Mouse (Mus musculus) limb, embryonic 12.5 days (tissue): ENCODE results near the gene Il17c. TPM values are rescaled to one million over a fixed set of nuclear protein-coding genes. Genes with fewer than 3 reads are reported as not detected.

Experiments
- ATAC-seq: fragments of 200-750 bp; cut with Nextera tagmentation; 2 replicates; pipeline ENCODE4 v1.8.0; 2017; ENCODE audit warnings: low read depth, moderate TSS enrichment; ENCODE audit not compliant: insufficient number of reproducible peaks, insufficient read depth, low FRiP score, low TSS enrichment
- H3K27ac ChIP-seq: fragments of 300-500 bp; sonication (generic); 2 replicates; pipeline ENCODE4 v1.5.1; 2016; ENCODE audit warnings: mild to moderate bottlenecking, moderate library complexity
- H3K27me3 ChIP-seq: fragments of 300-500 bp; sonication (generic); 2 replicates; pipeline ENCODE4 v1.6.1; 2016; ENCODE audit warnings: mild to moderate bottlenecking, moderate library complexity
- H3K36me3 ChIP-seq: fragments of 300-500 bp; sonication (generic); 2 replicates; pipeline ENCODE4 v1.6.1; 2016; ENCODE audit warnings: mild to moderate bottlenecking, moderate library complexity
- H3K4me1 ChIP-seq: fragments of 300-500 bp; sonication (generic); replicated peaks from 2 replicates; pipeline ENCODE4 v1.6.1; 2016
- H3K4me2 ChIP-seq: fragments of 300-500 bp; sonication (generic); 2 replicates; pipeline ENCODE4 v1.6.1; 2016; ENCODE audit warnings: mild to moderate bottlenecking, moderate library complexity
- H3K4me3 ChIP-seq: fragments of 300-500 bp; sonication (generic); replicated peaks from 2 replicates; pipeline ENCODE4 v1.5.1; 2016; ENCODE audit warnings: mild to moderate bottlenecking
- H3K9ac ChIP-seq: fragments of 300-500 bp; sonication (generic); replicated peaks from 2 replicates; pipeline ENCODE4 v1.6.1; 2016; ENCODE audit warnings: mild to moderate bottlenecking, moderate library complexity
- H3K9me3 ChIP-seq: fragments of 300-500 bp; sonication (generic); 2 replicates; pipeline ENCODE4 v1.6.1; 2016; ENCODE audit warnings: mild to moderate bottlenecking, moderate library complexity
- WGBS: fragments of 180-500 bp; shearing (Covaris S2); methylation state at CpG from one replicate; pipeline ENCODE4 v1.1.7; 2016; 5-methylcytosine and 5-hydroxymethylcytosine counted together
- polyA plus RNA-seq: library from polyadenylated mRNA; unstranded; fragments of >200 nt; fragmentation: Nextera tagmentation; extraction: Ambion mirVana; gene quantifications from 2 replicates; pipeline ENCODE4 v1.2.1, GENCODE M21; 2016

The Il17c gene
- not detected in 2 replicates for polyA plus RNA-seq

- no peaks in the 10 kb centered on the region for H3K27me3 ChIP-seq
- no peak within 1 kb of the TSS for H3K9ac ChIP-seq
- 80% methylated on average over 14 of the region's 14 CpGs for WGBS
- H3K4me3 ChIP-seq: no peak within 1 kb of the TSS
- peaks cover 38% of the 10 kb centered on the region for H3K36me3 ChIP-seq
- H3K4me1 ChIP-seq: no peaks in the 10 kb centered on the region
- H3K4me2 ChIP-seq: no peak within 1 kb of the TSS
- no peak for ATAC-seq
- no peaks in the 10 kb centered on the region for H3K9me3 ChIP-seq
- H3K27ac ChIP-seq: no peak within 1 kb of the TSS
Observed at GRCm38 (mm10) chr8:122421376-122422070, at the start of gene Il17c. Gene Il17c, plus strand, starts transcription at chr8:122422020.

- peak overlapping the region; percentile 87 for H3K4me2 ChIP-seq
- no peaks in the 10 kb centered on the region for H3K9me3 ChIP-seq
- no peaks in the 10 kb centered on the region for H3K27me3 ChIP-seq
- H3K9ac ChIP-seq: no peak overlapping the region
- H3K27ac ChIP-seq: no peak overlapping the region
- peaks cover 22% of the 10 kb centered on the region for H3K36me3 ChIP-seq
- no peak for ATAC-seq
- H3K4me1 ChIP-seq: peaks cover 23% of the 10 kb centered on the region
- H3K4me3 ChIP-seq: no peak overlapping the region; the same call in 1 of the 2 replicates
- WGBS: 93% methylated on average over 7 of the region's 7 CpGs
Observed at GRCm38 (mm10) chr8:122375320-122375719, 46.5 kb upstream of the Il17c start.

DNA sequence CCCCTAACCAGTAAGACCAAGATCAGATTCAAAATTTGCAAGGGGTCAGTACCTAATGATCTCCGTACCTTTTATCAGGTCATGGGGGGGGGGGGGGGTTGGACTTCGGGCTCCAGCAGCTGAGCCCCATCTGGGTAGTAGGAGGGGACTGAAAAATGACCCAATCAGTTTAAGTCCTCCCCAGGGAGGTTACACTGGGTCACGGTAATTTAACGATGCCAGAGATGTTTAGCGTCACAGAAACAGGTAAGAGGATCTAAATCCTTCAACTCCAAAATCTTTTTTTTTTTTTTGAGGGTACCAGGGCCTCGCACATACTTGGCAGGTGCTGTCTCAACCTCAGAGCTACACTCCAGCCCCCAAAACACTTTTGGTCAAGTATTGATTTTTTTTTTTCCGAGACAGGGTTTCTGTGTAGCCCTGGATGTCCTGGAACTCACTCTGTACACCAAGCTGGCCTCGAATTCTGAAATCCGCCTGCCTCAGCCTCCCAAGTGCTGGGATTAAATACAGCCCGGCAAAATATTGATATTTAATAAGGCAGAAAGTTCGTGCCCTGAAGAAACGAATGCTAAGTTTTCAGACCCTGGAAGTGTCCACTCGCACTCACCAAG is 46.0 kb upstream of the Il17c start:
- peak overlapping the region; percentile 89 for H3K4me3 ChIP-seq
- no peak overlapping the region for H3K9ac ChIP-seq
- peaks cover 23% of the 10 kb centered on the region for H3K4me1 ChIP-seq
- H3K27me3 ChIP-seq: no peaks in the 10 kb centered on the region
- H3K27ac ChIP-seq: no peak overlapping the region
- H3K36me3 ChIP-seq: peaks cover 27% of the 10 kb centered on the region
- WGBS: 27% methylated on average over 13 of the region's 13 CpGs
- no peaks in the 10 kb centered on the region for H3K9me3 ChIP-seq
- ATAC-seq: peak; percentile 6; the same call in 1 of the 2 replicates
- peak overlapping the region; percentile 87 for H3K4me2 ChIP-seq

DNA sequence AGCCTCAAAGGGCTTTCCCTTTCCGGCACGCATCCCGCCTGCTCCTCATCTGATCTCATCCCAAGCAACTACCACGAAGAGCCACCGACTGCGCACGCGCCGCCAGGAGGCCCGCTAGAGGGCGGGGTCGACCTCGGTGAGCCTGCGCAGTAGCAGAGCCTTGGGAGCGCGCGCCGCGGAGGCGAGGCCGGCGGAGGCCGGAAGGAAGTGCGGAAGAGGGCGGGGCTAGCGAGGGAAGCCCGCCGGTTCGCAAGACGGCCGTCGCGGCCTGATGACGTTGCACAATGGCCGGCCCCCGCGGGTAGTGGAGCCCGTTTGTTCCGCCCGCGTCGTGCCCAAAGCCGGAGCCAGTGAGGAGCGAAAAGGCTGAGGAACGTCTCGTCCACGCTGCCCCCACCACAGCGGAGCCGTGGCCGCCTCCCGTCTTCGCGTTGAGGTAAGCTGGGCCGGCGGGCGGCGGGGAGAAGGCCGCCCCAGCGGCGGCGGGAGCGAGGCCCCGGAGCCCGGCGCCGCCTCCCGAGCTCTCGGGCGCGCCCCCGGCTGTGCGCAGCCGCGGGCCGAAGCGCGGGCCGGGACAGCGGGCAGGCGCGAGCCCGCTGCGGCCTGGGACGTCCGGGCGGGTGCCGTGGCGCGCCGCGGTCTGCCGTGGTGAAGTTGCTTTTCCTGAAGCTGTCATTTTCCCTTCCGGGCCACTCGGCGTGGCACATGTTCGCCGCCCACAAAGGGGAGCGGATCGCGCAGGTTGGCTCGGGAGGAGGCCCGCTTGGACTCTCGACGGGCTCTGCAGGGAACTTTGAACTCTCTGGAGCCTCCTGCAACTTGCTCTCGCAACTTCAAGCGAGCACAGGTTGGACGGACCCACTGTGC is 45.2 kb upstream of the Il17c start, which contains the start of gene Zc3h18:
Gene Zc3h18 (plus strand): TSS at position 245 of the 867 bp plus-strand sequence.
- no peaks in the 10 kb centered on the region for H3K9me3 ChIP-seq
- under 1% methylated on average over 105 of the region's 107 CpGs for WGBS
- peaks cover 32% of the 10 kb centered on the region for H3K36me3 ChIP-seq
- H3K27me3 ChIP-seq: no peaks in the 10 kb centered on the region
- H3K27ac ChIP-seq: peak within 1 kb of the TSS; percentile 93
- peak; percentile 88 for ATAC-seq
- H3K4me3 ChIP-seq: peak within 1 kb of the TSS; percentile 89
- peaks cover 23% of the 10 kb centered on the region for H3K4me1 ChIP-seq
- H3K4me2 ChIP-seq: peak within 1 kb of the TSS; percentile 87
- H3K9ac ChIP-seq: peak within 1 kb of the TSS; percentile 87

GRCm38 (mm10) chr8:122383039-122383438 is 38.8 kb upstream of the Il17c start:
- Histone ChIP-seq H3K27ac (no peak overlapping the region), H3K9ac (no peak overlapping the region), H3K4me2 (no peak overlapping the region), H3K4me3 (no peak overlapping the region), H3K36me3 (peaks cover 89% of the 10 kb centered on the region), H3K9me3 (no peaks in the 10 kb centered on the region), H3K27me3 (no peaks in the 10 kb centered on the region), H3K4me1 (peaks cover 5% of the 10 kb centered on the region)
- ATAC-seq: no peak
- 85% methylated on average over 4 of the region's 4 CpGs for WGBS

DNA sequence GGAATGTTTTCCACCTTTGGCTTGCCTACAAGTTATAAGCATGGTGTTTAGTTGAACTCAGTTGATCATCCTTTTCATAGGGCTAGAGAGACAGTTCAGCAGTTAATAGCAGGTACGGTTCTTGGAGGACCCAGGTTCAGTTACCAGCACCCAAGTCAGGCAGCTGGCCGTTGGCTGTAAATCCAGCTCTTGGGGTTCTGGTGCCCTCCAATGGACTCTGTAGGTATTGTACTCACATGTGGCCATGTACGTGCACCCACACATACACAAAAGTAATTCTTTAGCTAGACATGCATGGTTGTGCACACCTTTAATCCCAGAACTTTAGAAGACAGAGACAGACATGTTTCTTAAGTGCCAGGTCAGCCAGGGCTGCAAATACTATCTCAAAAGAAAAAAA is 32.5 kb upstream of the Il17c start:
- Histone ChIP-seq H3K4me1 (no peaks in the 10 kb centered on the region), H3K4me3 (no peak overlapping the region), H3K9me3 (no peaks in the 10 kb centered on the region), H3K27me3 (no peaks in the 10 kb centered on the region), H3K4me2 (no peak overlapping the region), H3K27ac (no peak overlapping the region), H3K36me3 (peaks cover 94% of the 10 kb centered on the region), H3K9ac (no peak overlapping the region)
- 89% methylated on average over 3 of the region's 3 CpGs for WGBS
- ATAC-seq: no peak

DNA sequence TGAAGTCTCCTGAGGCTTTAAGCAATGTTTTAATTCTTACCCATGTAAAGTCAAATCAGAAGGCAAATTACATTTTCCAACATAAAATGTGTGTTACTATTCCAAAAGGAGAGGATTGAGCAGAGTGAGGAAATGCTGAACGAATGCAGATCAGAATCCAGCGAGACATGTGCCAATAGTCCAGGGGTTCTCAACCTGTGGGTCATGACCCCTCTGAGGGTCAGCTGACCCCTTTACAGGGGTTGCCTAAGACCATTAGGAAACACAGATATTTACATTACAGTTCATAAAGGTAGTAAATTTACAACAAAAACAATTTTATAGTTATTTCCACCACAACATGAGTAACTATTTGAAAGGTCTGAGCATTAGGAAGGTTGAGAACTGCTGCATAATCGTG is 31.1 kb upstream of the Il17c start:
- H3K36me3 ChIP-seq: peaks cover 91% of the 10 kb centered on the region

DNA sequence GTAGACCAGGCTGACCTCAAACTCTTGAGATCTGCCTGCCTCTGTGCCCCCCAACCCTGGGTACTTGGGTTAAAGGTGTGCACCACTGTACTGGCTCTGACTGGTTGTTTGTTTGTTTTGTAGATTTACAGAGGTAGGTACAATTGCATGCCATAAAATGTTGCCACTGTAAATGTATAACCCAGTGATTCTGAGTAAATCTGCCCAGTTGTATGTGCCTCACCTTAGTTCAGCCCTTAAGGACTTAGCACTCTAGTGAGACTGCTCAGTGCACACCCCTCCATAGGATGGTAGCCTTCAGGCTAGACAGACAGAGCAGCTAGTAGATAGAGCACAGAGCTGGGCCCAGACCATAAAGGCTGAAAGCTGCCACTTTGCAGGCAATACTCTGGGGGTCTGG is 28.1 kb upstream of the Il17c start:
- no peaks in the 10 kb centered on the region for H3K4me1 ChIP-seq
- no peak overlapping the region for H3K4me2 ChIP-seq
- no peaks in the 10 kb centered on the region for H3K27me3 ChIP-seq
- H3K27ac ChIP-seq: no peak overlapping the region
- H3K9ac ChIP-seq: no peak overlapping the region
- no peak overlapping the region for H3K4me3 ChIP-seq
- no peak; the same call in 1 of the 2 replicates for ATAC-seq
- peaks cover 84% of the 10 kb centered on the region for H3K36me3 ChIP-seq
- H3K9me3 ChIP-seq: no peaks in the 10 kb centered on the region

More for the DNA sequence above, 31.1 kb upstream of the Il17c start:
- no peak overlapping the region for H3K4me2 ChIP-seq
- H3K4me1 ChIP-seq: no peaks in the 10 kb centered on the region
- H3K9me3 ChIP-seq: no peaks in the 10 kb centered on the region
- no peak overlapping the region for H3K9ac ChIP-seq
- 88% methylated on average over 3 of the region's 3 CpGs for WGBS
- no peak for ATAC-seq
- no peak overlapping the region for H3K4me3 ChIP-seq
- no peaks in the 10 kb centered on the region for H3K27me3 ChIP-seq
- H3K27ac ChIP-seq: no peak overlapping the region

DNA sequence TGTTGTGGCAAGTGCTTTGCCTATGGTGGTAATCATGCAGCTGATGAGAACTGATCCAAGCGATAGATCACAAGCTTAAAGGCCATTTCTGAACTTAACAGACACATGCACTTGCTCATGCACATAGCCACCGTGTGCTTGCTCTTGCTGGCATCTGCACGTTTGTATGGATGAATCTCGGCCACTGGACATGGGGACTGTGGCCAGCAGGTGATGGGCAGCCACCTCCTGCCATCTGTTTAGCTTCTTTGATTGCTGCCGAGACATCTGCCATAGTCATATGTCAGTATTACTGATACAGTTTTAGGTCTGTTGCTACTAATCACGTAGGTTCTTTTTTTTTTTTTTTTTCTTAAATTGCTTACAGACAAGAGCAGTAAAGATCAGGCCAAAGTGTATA is 26.5 kb upstream of the Il17c start:
- WGBS: 88% methylated on average over 6 of the region's 6 CpGs
- H3K36me3 ChIP-seq: peaks cover 85% of the 10 kb centered on the region

DNA sequence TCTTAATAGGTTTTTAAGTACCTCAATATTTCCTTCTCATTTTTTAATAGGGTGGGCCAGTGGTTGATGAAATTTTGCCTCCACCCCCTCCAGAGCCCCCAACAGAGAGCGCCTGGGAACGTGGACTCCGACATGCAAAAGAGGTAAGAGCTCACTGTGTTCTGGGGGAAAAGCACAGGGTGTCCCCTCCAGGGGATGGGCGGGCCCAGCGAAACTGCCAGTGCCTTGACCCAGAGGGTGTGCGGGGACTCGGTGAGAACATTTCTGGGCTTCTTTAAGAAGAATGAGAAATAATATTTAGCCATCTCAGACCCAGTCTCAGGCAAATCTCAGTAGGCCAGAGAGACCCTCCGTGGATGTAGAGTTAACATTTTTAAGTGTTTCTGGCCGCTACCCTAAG is 23.6 kb upstream of the Il17c start:
- Histone ChIP-seq H3K36me3 (peaks cover 89% of the 10 kb centered on the region), H3K27me3 (no peaks in the 10 kb centered on the region), H3K4me2 (no peak overlapping the region), H3K9ac (no peak overlapping the region), H3K4me3 (no peak overlapping the region), H3K4me1 (no peaks in the 10 kb centered on the region), H3K9me3 (no peaks in the 10 kb centered on the region), H3K27ac (no peak overlapping the region)
- ATAC-seq: no peak
- WGBS: 93% methylated on average over 9 of the region's 9 CpGs

More for the DNA sequence above, 26.5 kb upstream of the Il17c start:
- Histone ChIP-seq H3K9ac (no peak overlapping the region), H3K4me1 (no peaks in the 10 kb centered on the region), H3K9me3 (no peaks in the 10 kb centered on the region), H3K27ac (no peak overlapping the region), H3K4me2 (no peak overlapping the region), H3K27me3 (no peaks in the 10 kb centered on the region), H3K4me3 (no peak overlapping the region)
- no peak for ATAC-seq

- Histone ChIP-seq H3K27ac (no peak overlapping the region), H3K27me3 (no peaks in the 10 kb centered on the region), H3K36me3 (peaks cover 100% of the 10 kb centered on the region), H3K4me2 (no peak overlapping the region), H3K4me3 (no peak overlapping the region), H3K9me3 (no peaks in the 10 kb centered on the region), H3K4me1 (no peaks in the 10 kb centered on the region), H3K9ac (no peak overlapping the region)
- 93% methylated on average over 9 of the region's 9 CpGs for WGBS
- no peak for ATAC-seq
Observed at GRCm38 (mm10) chr8:122405146-122405805, 16.5 kb upstream of the Il17c start.
